Mouse (Mus musculus) gastrocnemius, adult 8-10 months (tissue): Measurements from ENCODE around the gene Dapk1. TPM values are rescaled to one million over a fixed set of nuclear protein-coding genes. Genes with fewer than 3 reads are reported as not detected.
A peak's percentile ranks its signal among the peaks of the same experiment; 100 is the strongest.

Source experiments
- DNase-seq, 2 experiments: peaks; one replicate each; pipeline ENCODE4 v3.0.0; 2022; ENCODE audit warnings: low spot score in 2 of 2
- total RNA-seq, 4 experiments: library from RNA; stranded (reverse); gene quantifications; 2 replicates each; pipeline ENCODE4 v1.2.4; 2022

Dapk1 gene
- total RNA-seq, 4 experiments from 2014 or later = 1.1 to 3.1 (median 2.3) TPM

DNA sequence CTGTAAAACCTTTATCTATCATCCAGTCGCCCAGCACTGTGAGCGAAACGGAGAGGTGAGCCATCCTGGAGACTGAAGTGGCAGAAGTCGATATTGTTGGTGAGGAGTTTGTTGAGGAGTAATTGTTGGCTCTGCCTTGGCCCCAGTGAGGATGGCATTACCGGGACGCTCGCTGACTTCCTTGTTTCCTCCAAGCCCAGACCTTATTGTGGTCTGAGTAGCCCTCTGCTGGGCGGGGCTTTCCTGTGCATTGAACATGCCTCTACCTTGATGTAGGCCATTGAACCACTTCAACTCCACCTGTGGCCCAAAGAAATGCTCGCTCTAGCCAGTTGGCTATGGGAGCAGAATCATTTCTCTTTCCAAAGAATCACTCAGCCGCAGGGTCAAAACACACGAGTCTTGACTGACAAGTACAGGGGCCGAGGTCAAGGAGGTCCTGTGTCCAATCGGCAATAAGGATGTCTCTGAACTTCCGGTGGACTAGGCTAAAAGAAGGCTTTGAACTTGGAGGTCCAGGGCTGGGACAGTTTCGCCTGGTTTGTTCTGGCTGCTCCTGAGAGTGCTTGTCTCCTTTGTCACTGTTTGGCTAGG, 13.4 kb downstream of the Dapk1 start:
- DNase-seq = no peak

DNA sequence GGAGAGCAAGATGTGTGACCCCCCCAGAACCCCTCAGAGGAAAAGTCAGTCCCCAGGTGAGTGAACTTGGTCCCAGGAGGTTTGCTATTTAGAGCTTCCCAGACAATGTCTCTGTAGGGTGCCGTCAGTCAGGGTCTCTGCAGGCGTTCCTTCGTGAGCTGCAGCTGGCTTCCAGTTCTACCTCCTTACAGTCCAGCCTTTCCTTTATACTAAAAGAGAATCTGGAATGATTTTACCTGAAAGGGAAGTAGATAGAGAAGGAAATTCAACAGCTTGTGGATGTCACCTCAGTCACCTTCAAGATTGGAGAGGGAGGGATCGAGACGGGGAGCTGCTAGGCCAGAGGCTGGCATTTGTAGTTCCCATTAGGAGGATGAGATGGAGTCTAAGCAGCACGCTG, 14.3 kb downstream of the Dapk1 start:
- DNase-seq = no peak

DNA sequence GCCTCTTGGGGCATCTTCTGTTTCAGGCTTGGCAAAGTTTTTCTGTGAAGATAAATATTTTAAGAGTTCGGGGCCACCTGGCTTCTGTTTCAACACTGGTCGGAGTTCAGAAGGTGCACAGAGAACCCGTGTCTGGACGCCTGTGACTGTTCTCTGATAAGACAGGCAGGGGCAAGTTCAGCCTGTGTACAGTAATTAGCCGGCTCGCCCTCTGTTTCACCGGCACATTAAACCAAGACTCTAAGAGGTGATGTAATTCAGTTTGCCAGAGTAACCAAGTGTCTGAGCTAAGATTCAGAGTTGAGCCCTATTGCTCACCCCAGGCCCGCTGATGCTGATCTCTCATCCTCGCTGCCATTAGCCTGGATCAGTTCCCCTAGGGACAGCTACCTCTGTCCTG, 16.5 kb downstream of the Dapk1 start:
- DNase-seq = no peak

DNA sequence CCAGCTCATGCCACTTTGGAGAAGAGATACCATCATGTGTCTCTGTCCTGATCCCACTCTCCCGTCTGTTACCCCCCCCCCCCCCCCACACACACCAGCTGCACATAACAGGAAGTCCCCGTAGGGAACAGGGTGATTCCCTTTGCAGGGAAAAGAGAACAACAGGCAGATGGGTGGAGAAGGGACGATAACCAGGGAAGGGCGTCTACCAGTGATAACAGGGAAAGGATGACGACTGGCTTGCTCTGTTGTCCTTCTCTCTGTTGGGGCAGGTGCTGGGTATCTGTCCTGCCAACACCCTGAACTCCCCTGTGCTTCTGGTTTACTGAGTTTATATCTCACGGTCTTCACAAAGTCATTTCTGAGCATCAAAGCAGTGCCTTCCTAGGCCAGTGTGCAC, 18.0 kb downstream of the Dapk1 start:
- no peak for DNase-seq

DNA sequence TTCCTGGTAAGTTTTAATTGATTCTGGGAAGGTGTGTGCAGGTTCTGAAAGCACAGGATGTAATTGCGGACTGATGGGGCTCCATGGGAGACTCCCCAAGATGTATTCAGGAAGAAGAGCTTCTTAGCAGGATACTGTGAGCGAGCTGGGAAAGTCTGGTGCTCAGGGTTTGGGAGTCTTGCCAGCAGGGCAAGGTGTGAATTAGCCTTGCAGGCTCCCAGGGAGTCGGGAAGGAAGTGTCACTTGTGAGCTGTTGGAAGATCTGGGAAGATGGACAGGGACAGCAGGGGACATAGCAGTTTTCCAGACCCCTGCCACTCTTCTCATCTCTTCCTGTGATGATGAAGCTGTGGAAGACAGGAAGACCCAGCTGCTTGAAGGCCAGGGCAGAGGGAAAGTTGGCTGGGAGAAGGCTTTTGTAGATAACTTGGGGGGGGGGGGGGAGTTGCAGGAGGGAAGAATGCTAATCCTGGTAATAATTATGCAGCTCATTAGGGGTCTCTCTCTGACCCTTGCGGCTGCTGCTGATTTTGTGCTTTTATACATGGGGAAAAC, 19.7 kb downstream of the Dapk1 start:
- DNase-seq = no peak

- DNase-seq = no peak
Observed at GRCm38 (mm10) chr13:60625581-60625980, 23.8 kb downstream of the Dapk1 start.

DNA sequence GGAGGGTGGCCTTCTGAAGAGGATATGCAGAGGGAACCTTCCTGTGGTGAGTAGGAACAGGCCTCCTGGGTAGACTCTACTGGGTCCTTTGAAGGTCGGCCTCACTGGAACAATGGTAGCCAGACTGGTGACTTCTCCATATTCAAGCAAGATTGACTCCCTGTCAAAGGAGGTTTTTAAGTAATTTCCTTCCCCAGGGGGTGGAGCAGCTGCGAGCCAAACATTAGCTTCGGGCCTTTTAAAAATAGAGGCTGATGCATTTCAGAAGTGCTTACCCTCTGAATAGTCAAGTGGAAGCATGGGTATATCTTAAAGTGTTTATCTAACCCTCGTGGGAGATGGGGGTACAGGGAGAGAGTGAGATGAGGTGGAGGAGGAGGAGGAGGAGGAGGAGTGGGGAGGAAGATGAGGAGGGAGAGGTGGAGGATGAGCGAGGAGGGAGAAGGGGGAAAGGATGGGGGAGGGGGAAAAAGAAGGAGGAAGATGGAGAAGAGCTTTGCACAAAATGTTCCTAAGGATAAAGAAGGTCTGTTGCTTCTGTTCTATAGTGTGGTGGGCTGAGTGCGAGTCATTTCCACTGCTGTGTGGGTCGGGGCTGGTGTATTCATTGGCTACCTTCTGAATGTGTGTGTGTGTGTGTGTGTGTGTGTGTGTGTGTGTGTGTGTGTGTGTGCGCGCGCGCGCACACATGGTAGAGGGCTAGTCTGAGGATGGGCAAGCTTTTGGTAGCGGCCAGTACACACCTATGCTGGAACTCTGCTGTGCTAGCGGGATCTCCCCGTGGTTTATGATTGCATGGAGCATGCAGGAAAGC, 26.3 kb downstream of the Dapk1 start:
- no peak for DNase-seq

GRCm38 (mm10) chr13:60628657-60628950, 26.9 kb downstream of the Dapk1 start:
- no peak for DNase-seq

- no peak for DNase-seq
Observed at GRCm38 (mm10) chr13:60629419-60629818, 27.7 kb downstream of the Dapk1 start.

DNA sequence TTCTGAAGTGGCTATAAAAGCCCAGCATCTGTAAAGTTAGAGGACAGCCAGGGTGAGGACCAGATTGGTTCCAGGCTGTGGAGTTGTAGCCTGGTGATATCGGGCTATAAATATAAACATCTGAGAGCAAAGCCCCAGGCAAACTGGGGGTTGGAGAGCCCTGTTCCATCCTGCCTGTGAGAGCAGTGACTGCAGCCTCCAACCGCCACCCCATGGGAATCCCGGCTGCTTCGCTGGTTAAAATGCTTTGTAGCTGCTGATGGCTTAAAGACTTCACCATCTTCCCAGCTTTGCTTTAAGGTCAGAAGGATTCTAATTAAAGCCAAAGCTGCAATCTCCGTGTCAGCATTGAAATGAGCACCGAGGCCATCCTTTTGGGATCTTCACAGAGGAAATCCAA, 32.2 kb downstream of the Dapk1 start:
- no peak for DNase-seq

- DNase-seq = no peak
Observed at GRCm38 (mm10) chr13:60635636-60636035, 33.9 kb downstream of the Dapk1 start.

DNA sequence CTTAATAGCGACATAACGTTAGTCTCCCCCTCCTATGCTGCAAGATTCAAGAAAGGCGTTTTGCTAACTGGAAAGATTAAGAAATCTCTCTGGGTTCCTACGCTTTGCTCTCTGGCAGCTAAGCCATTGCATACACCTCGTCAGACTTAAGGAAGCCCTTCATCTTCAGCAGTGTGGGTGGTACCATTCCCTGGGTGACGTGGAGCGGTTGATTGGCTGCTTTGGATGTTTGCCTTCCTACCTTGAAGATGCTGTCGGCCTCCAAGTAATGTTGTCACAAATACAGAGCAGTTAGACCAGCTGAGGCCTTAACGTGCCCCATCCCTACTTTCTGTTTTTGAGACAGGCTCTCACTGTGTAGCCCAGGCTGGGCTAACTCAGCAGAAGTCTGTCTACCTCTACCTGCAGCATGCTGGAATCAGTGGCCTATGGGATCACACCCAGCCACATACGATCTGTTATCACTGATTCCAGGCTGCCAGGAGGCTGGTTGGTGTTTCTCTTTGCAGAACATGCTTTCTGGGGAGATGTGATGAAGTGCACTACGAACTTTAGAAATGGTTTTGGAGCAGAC, 37.8 kb downstream of the Dapk1 start:
- no peak for DNase-seq

DNA sequence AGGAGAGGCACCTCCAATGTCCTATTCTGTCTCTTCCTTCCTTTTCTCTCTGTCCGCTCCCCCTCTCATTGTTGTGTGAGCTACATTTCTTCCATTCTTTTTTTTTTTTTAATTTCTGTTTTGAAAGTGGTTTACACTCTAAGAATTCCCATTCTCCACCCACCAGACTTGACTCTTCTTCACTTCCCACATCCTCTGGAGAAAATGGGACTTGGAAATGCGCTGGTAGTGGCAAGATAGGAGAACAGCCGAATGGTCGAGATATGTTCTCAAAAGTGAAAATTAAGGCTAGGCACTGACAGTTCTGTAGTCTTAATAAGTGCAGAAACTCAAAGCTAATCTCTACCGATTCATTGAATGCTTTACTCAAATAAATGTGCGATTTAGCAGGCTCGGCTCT, 38.7 kb downstream of the Dapk1 start:
- no peak for DNase-seq

DNA sequence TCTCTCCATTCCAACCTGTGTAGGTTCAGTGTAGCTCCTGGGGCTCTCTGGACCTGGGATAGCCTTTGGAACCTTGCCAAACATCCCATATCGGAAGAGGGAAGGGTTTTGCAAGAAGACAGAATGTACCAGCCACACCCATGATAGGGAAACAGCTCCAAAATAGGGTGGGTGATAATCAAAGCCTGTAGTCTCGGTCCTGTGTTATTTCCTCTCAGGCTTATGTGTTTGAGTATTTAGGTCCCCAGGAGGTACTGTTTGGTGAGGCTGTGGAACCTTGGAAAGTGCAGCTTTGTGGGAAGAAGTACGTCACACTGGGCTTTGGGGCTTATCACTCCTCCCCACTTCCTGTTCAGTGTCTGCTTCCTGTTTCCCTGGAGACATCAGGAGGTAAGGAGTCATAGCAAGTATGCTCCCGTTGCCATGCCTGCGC, 42.7 kb downstream of the Dapk1 start:
- DNase-seq = no peak

- no peak for DNase-seq
Observed at GRCm38 (mm10) chr13:60646791-60647190, 45.0 kb downstream of the Dapk1 start.

DNA sequence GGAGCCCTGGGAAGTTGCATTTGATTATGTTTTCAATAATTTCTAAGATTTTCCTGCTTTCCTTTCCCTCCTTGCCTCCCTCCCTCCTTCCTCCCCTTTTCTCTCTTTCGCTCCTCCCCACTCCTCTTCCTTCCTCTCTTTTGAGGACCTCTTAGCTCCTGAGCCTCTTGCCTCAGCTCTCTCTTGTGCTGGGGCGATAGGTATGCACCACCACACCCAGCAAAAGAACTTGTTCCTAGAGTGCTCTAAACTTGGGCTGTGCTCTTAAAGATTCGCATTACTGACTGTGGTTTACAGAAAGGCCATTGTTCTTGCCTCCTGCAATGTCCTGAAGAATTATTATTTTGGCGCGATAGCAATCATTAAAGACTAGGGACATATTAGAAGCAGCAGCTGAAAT, 46.6 kb downstream of the Dapk1 start:
- no peak for DNase-seq

GRCm38 (mm10) chr13:60650000-60650399, 48.3 kb downstream of the Dapk1 start:
- no peak for DNase-seq

DNA sequence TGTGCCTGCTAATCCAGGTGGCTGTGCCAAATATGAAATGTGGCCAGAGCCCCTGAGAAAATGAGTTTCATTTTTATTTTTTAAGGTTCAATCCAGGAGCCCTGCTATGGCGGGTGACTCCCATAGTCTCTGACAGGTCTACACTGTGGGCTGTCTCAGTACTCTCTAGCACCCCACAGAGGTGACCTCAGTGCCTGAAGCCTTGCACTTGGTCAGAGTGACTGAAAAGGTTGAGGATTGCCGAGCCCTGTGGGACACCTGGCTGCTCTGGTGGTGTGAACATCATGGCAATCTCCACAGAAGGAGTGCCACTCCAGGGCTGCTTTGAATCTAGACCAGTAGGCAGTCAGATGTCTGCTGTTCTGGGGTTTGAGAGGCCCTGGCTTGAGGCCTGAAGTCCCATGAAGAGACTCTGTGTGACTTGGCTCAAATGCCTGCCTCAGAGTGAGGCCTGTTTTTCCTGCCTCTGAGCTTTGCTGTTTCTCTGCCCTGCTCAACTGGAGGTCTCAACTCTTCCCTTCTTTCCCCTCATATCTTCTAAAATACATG, 52.3 kb downstream of the Dapk1 start:
- DNase-seq = peak in 1 of 2 experiments; percentile 8

- DNase-seq = no peak
Observed at GRCm38 (mm10) chr13:60655246-60655645, 53.5 kb downstream of the Dapk1 start.

DNA sequence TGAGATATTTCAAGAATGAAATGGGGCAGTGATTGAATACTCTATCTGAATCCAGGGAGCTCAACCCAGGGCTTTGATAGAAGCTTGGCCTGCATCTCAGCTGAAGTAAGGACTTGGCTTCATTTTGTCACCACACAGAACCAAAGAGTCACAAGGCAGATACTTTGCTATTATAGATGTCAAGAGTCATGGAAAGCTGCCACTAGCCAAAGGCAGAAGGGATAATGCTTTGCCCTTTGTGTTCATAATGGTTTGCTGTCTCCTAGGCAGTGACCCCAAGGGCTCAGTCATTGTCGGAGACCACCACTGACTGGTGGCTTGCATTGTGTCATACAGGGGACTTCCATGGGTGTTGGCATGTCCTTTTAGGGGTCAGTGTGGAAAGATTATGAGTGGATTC, 57.9 kb downstream of the Dapk1 start:
- no peak for DNase-seq

DNA sequence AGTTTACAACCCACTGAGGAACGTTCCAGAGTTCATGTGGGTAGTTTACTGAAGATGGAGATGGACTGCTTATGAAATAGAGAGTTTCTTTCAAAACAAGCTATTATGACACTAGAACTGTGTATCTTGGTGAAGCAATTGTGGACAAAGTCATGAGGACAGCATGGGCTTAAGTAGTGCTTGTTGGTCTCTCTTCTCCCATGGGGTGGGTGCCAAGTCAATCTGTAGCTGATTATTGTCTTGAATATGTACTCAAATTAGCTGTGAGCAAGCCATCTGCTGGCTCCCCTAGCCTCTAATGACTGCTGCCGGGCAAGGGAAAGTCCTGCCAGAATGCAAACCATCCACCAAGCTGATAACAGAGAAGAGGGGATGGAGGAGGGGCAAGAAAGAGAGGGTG, 58.3 kb downstream of the Dapk1 start:
- no peak for DNase-seq

- no peak for DNase-seq
Observed at GRCm38 (mm10) chr13:60660711-60661261, 59.0 kb downstream of the Dapk1 start.
